9 mouse cellular contexts compared by ENCODE assay signal in genomic region chr6:50891205-50891526, GRCm38 (mm10).
DNase-seq lines count a peak whose midpoint lies in the region; ATAC-seq and TF ChIP-seq lines count a peak whose summit lies in the region.
"Had no signal": no experiment of that assay in that cellular context is flagged by ENCODE, and none has a peak within 500 bp of the region (broad histone marks: within the 10 kb centered on the region; RNA-seq: fewer than 3 reads in every experiment).

No protein-coding gene starts in this region.

- H3K4me2 ChIP-seq in heart, embryonic 11.5 days: peak overlapping the region; percentile 56
- peak overlapping the region; percentile 42 for H3K4me2 ChIP-seq in stomach, embryonic 15.5 days
- H3K4me2 ChIP-seq in stomach, postnatal 0 days (replicated peaks; ENCODE audit: low read depth): no peak overlapping the region
- peak overlapping the region; percentile 63 for H3K4me2 ChIP-seq in liver, embryonic 14.5 days (ENCODE audit: low read depth)

- ATAC-seq in heart, embryonic 11.5 days (replicated peaks; ENCODE audit: insufficient number of reproducible peaks, low FRiP score, low TSS enrichment): no peak
- no peak for ATAC-seq in stomach, embryonic 15.5 days (ENCODE audit: insufficient read depth, low FRiP score, low read depth)
- ATAC-seq in stomach, postnatal 0 days (ENCODE audit: low FRiP score, low TSS enrichment): no peak
- ATAC-seq in liver, embryonic 14.5 days (ENCODE audit: insufficient read depth): peak; percentile 50; the same call in 1 of the 2 replicates

- H3K27ac ChIP-seq in heart, embryonic 11.5 days (ENCODE audit: low read depth, low read length): peak overlapping the region; percentile 92
- H3K27ac ChIP-seq in stomach, embryonic 15.5 days: peak overlapping the region; percentile 31; the same call in 1 of the 2 replicates
- H3K27ac ChIP-seq in stomach, postnatal 0 days (replicated peaks): no peak overlapping the region; the same call in 1 of the 2 replicates
- H3K27ac ChIP-seq in liver, embryonic 14.5 days: peak overlapping the region; percentile 67

- no peak for TF ChIP-seq EP300 in stomach, postnatal 0 days (optimal IDR thresholded peaks at IDR 0.05)
- no peak for TF ChIP-seq EP300 in liver, embryonic 14.5 days (IDR thresholded peaks at IDR 0.05; ENCODE audit: low read depth)

- 0 out of 2 replicates have a peak overlapping the region, but pooled peaks have one; percentile 17 for H3K9ac ChIP-seq in heart, embryonic 11.5 days (ENCODE audit: low read depth, low read length)
- no peak overlapping the region for H3K9ac ChIP-seq in stomach, embryonic 15.5 days
- no peak overlapping the region for H3K9ac ChIP-seq in stomach, postnatal 0 days (ENCODE audit: low read length)
- H3K9ac ChIP-seq in liver, embryonic 14.5 days (replicated peaks): no peak overlapping the region; the same call in 1 of the 2 replicates

- DNase-seq in heart, adult 9 months (ENCODE audit: low spot score in 2 of 2): no peak
- no peak for DNase-seq in stomach, postnatal 0 days (ENCODE audit: low spot score)
- no peak for DNase-seq in liver, embryonic 14.5 days (ENCODE audit: low read depth in 3 of 3, low spot score in 3 of 3)
- DNase-seq in yolk sac, embryonic 10.5 days (ENCODE audit: low spot score): no peak
- no peak for DNase-seq in frontal cortex, adult 2 months (ENCODE audit: extremely low spot score in 1 of 2, low spot score in 1 of 2)
- no peak for DNase-seq in gastrocnemius, adult 8-10 months (ENCODE audit: low spot score in 2 of 2)
- DNase-seq: spleen, adult 18-20 months had no signal

- H3K36me3 ChIP-seq in heart, embryonic 11.5 days (ENCODE audit: control insufficient read depth, insufficient read depth, low read length): no peaks in the 10 kb centered on the region
- no peaks in the 10 kb centered on the region for H3K36me3 ChIP-seq in stomach, embryonic 15.5 days
- no peaks in the 10 kb centered on the region for H3K36me3 ChIP-seq in stomach, postnatal 0 days (ENCODE audit: control insufficient read depth, insufficient read depth, low read length)
- H3K36me3 ChIP-seq in liver, embryonic 14.5 days (replicated peaks; ENCODE audit: control insufficient read depth, insufficient read depth, low read depth): no peaks in the 10 kb centered on the region

- H3K4me3 ChIP-seq in heart, embryonic 11.5 days (ENCODE audit: low read depth, low read length): no peak overlapping the region
- H3K4me3 ChIP-seq in stomach, embryonic 15.5 days (replicated peaks): no peak overlapping the region
- no peak overlapping the region for H3K4me3 ChIP-seq in stomach, postnatal 0 days (ENCODE audit: low read depth, low read length)
- H3K4me3 ChIP-seq in liver, embryonic 14.5 days (ENCODE audit: insufficient read depth in 1 of 2, low read depth in 2 of 2, low read length in 2 of 2): no peak overlapping the region

- no peak for TF ChIP-seq CTCF in stomach, postnatal 0 days (IDR thresholded peaks at IDR 0.05; ENCODE audit: low read depth)
- no peak for TF ChIP-seq CTCF in liver, embryonic 14.5 days (IDR thresholded peaks at IDR 0.05; ENCODE audit: low read depth)

- no peaks in the 10 kb centered on the region for H3K9me3 ChIP-seq in heart, embryonic 11.5 days (replicated peaks; ENCODE audit: control insufficient read depth, low read length)
- no peaks in the 10 kb centered on the region for H3K9me3 ChIP-seq in stomach, embryonic 15.5 days
- H3K9me3 ChIP-seq in stomach, postnatal 0 days (ENCODE audit: control insufficient read depth, low read length): no peaks in the 10 kb centered on the region
- H3K9me3 ChIP-seq in liver, embryonic 14.5 days (ENCODE audit: control insufficient read depth, low read length): no peaks in the 10 kb centered on the region

- H3K27me3 ChIP-seq in heart, embryonic 11.5 days (ENCODE audit: control insufficient read depth, insufficient read depth, low read length): no peaks in the 10 kb centered on the region; the same call in 1 of the 2 replicates
- H3K27me3 ChIP-seq in stomach, embryonic 15.5 days (replicated peaks): no peaks in the 10 kb centered on the region; the same call in 1 of the 2 replicates
- H3K27me3 ChIP-seq in stomach, postnatal 0 days (ENCODE audit: control insufficient read depth, insufficient read depth, low read length): no peaks in the 10 kb centered on the region
- no peaks in the 10 kb centered on the region; the same call in 1 of the 2 replicates for H3K27me3 ChIP-seq in liver, embryonic 14.5 days (ENCODE audit: control insufficient read depth, insufficient read depth, low read length)

- 12% methylated on average over 3 of the region's 3 CpGs for WGBS in heart, embryonic 11.5 days (ENCODE audit: insufficient replicate concordance)
- 49% methylated on average over 3 of the region's 3 CpGs for WGBS in stomach, embryonic 15.5 days
- WGBS in stomach, postnatal 0 days: 61% methylated on average over 3 of the region's 3 CpGs
- 18% methylated on average over 3 of the region's 3 CpGs for WGBS in liver, embryonic 14.5 days (ENCODE audit: insufficient replicate concordance)

- peaks cover 31% of the 10 kb centered on the region for H3K4me1 ChIP-seq in heart, embryonic 11.5 days (ENCODE audit: control insufficient read depth, insufficient read depth, low read length)
- peaks cover 6% of the 10 kb centered on the region; the same call in 1 of the 2 replicates for H3K4me1 ChIP-seq in stomach, embryonic 15.5 days
- H3K4me1 ChIP-seq in stomach, postnatal 0 days (replicated peaks; ENCODE audit: control insufficient read depth, insufficient read depth): no peaks in the 10 kb centered on the region
- H3K4me1 ChIP-seq in liver, embryonic 14.5 days (replicated peaks; ENCODE audit: control insufficient read depth in 2 of 2, insufficient read depth in 2 of 2, low read length in 1 of 2): peaks cover 26 to 40% of the 10 kb centered on the region in 2 experiments
